Mouse (Mus musculus): ENCODE results near the gene Insrr.

The Insrr gene

GRCm38 (mm10) chr3:87796736-87797334, at the start of gene Insrr:
Insrr (plus strand) TSS chr3:87796951.
- DNase-seq (ENCODE audit: low read depth, low spot score) = peak; percentile 14

- DNase-seq (ENCODE audit: low read depth, low spot score) = no peak
Measured at GRCm38 (mm10) chr3:87748431-87748830, 48.3 kb upstream of the Insrr start, which contains the start of gene Lrrc71. Lrrc71 (minus strand) TSS chr3:87748625.

DNA sequence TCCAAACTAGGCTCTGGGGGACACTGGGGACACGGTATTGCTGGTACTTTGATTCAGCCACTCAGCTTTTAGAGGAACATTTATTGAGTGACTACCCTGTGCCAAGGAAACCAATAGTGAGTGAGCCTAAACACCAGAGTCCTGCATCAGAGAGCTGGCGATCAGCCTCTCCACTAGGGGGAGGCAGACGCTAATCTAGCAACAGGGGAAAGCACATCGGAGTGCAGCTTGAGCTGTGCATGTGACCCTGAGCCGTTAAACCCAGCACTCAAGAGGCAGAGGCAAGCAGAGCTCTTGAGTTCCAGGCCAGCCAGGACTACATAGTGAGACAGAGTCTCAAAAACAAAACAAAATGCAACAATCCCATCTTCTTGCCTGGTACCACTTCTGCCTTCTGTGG, 47.7 kb upstream of the Insrr start:
- DNase-seq (ENCODE audit: low read depth, low spot score) = peak; percentile 80

DNA sequence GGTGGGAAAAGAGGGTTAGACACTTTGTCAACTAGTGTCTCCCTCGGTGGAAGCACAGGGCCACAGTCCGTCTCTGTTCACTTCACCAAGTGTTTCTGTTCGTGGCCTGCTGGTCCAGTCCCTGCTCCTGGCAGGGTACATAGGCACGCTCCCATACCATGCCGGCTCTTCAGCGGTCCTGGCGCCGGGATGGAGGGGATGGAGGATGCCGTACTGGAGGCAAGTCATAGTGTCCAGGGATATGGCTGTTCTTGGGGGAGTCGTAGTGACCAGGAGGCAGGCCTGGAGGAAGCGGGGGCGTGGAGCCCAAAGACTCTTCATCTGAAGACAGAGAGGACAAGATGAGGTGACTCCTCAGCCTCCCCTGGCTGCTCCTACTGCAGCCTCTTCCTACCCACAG, 46.8 kb upstream of the Insrr start:
- DNase-seq (ENCODE audit: low read depth, low spot score) = no peak

GRCm38 (mm10) chr3:87752567-87752966, 44.2 kb upstream of the Insrr start:
- DNase-seq (ENCODE audit: low read depth, low spot score) = no peak

DNA sequence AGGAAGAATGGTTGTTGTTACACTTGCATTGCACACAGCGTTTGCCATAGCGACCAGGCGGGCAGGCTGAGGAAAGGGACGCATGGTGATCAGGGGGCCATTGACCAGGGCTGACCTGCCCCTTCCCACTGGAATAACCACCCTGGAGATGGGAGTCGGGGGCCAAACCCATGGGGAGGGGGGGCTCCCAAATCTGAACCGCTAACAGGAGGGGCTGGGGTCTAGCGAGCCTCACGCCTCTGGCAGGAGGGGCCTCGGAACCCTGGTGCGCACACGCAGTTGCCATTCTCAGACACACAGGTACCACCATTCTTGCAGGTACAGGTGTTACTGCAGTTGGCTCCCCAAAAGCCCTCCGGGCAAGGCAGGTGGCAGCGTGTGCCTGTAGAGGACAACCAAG, 42.9 kb upstream of the Insrr start:
- no peak for DNase-seq (ENCODE audit: low read depth, low spot score)

DNA sequence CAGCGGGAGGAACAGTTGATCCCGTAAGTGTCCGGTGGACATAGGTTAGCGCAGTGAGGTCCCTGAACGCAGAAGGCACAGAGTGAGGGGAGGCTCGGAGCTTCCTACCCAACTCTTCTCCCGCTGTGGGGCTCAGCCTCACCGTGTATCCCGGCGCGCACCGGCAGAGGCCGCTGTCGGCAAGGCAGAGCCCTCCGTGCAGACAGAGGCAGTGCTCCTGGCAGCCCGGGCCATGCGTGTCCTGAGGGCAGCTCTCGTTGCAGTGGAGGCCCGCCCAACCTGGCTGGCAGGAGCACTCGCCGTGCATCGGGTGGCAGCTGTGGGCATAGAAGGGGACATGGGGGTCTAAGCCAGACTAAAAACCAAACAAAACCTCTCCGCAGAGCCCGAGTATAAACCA, 40.8 kb upstream of the Insrr start:
- peak; percentile 88 for DNase-seq (ENCODE audit: low read depth, low spot score)

DNA sequence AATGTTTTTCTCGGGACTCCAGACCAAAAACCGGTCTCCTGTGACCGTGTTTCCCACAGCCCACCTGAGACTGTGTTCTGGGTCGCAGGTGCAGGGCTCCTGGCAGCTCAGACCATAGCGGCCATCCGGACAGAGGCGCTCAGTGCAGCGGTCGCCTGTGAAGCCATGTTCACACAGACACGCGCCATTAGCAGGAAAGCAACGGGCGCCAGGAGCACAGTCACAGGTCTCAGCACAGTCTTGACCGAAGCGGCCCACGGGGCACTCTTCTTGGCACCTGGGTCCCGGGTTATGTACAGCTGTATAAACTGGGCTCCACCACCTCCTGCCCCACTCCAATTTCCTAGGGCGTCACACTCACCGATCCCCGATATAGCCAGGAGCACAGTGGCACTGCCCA, 40.3 kb upstream of the Insrr start:
- no peak for DNase-seq (ENCODE audit: low read depth, low spot score)

DNA sequence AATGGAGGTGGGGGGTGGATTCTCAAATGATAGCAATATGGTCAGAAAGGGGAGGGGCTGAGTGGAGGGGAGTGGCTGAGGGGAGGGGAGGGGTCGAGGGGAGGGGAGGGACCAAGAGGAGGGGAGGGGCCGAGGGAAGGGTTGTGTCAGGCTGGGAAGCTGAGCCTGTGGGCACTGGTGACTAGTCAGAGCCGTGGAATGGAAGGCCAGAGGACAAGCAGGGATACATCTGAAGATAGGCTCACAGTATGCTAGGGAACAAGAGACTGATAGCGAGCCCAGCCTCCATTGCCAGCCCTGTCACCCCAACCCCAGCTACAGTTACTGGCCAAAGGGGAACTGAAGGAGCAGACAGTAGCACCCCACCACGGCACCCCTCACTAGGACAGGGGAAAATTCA, 38.1 kb upstream of the Insrr start:
- no peak for DNase-seq (ENCODE audit: low read depth, low spot score)

GRCm38 (mm10) chr3:87761408-87762375, 35.1 kb upstream of the Insrr start:
- no peak for DNase-seq (ENCODE audit: low read depth, low spot score)

GRCm38 (mm10) chr3:87763202-87763601, 33.5 kb upstream of the Insrr start:
- no peak for DNase-seq (ENCODE audit: low read depth, low spot score)

GRCm38 (mm10) chr3:87763683-87764289, 33.0 kb upstream of the Insrr start:
- peak; percentile 48 for DNase-seq (ENCODE audit: low read depth, low spot score)

GRCm38 (mm10) chr3:87764506-87764905, 32.2 kb upstream of the Insrr start:
- DNase-seq (ENCODE audit: low read depth, low spot score) = no peak

DNA sequence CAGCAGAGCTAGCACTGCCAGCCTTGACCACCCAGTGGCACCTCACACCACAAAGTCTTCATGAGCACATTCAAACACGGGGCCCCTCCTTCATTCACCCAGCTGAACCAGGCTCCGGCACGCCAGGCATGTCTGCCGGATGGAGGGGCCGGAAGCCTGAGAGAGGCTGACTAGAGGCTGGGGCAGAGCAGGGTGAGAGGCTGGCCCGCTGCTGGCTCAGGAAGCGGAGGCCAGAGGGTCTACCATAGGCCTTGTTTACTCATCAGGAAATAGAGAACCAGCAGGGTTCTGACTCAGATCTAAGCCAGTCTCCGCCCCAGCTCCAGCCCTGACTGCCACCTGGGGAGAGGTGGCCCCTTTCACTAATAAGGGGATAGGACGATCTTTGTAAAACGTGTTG, 31.7 kb upstream of the Insrr start:
- DNase-seq (ENCODE audit: low read depth, low spot score) = peak; percentile 83

GRCm38 (mm10) chr3:87765631-87766283, 31.0 kb upstream of the Insrr start:
- DNase-seq (ENCODE audit: low read depth, low spot score) = no peak

DNA sequence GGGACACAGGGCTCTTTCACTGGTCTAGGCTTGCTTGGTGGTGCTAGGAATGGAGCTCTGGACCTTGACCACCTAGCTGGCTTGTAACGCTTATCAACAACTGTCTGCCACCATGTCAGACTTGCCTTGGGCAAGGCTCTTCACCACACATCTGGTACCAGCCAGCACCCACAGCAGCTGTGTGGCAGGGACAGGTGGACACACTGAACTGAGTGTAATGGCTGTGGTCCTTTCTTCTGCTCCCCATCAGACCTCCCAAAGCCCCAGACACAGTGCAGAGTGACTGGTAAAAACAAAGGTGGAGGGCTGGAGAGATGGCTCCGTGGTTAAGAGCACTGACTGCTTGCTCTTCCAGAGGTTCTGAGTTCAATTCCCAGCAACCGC, 30.5 kb upstream of the Insrr start:
- DNase-seq (ENCODE audit: low read depth, low spot score) = no peak

- no peak for DNase-seq (ENCODE audit: low read depth, low spot score)
Measured at GRCm38 (mm10) chr3:87767764-87768163, 29.0 kb upstream of the Insrr start.

DNA sequence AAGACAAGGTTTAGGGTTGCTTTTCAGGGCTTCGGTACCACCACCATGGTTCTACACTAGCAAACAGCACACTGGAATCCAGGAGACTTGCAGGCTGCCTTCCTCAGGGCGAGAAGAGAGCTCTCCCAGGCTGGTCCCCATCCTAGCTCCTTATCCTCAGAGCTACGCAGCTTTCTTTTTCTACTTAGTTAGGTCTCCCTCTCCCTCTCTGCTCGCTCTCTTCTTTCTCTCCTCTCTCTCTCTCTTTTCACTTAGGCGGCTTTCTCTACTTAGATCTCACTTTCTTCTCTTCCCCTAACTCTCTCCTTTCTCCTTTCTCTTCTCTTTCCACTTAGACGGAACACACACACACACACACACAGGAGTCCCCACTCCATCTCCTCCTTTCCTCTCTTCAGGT, 28.3 kb upstream of the Insrr start:
- DNase-seq (ENCODE audit: low read depth, low spot score) = peak; percentile 26

- peak; percentile 88 for DNase-seq (ENCODE audit: low read depth, low spot score)
Measured at GRCm38 (mm10) chr3:87768844-87769243, 27.9 kb upstream of the Insrr start.

DNA sequence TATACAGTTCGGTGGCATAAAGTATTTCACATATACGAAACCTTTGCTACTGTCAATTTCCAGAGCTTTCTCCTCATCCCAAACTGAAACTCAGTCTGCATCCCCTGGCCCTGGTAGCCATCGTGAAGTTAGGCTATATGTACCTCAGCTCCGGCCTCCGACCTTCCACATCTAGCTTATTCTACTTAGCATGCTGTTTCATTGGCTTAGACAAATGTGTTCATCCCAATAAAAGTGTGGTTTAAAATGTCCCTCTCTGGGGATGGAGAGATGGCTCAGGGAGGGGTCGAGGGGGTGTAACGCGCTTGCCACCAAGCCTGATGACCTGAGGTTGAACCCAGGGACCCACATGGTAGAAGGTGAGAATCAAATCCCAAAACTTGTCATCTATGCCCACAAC, 27.2 kb upstream of the Insrr start:
- DNase-seq (ENCODE audit: low read depth, low spot score) = no peak

DNA sequence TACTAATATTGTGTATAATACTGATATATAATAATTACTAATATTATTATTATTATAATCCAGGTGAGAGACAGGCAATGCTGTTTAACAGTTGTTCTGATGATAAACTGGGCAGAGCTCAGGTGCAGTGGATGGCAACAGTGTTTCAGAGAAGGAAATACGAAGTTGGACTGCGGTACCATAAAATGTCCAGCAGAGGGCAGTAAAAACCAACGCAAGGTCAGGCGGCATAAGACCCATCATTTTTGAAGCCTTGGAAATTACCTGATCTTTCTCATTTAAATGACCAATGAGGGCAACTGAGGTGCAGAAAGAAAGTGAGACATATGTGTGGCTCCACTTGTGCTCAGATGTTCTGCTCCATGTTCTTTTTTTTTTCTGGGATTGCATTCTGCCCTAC, 26.5 kb upstream of the Insrr start:
- peak; percentile 88 for DNase-seq (ENCODE audit: low read depth, low spot score)

- no peak for DNase-seq (ENCODE audit: low read depth, low spot score)
Measured at GRCm38 (mm10) chr3:87771088-87771487, 25.7 kb upstream of the Insrr start.

Data from CD4-positive, CD25-positive, alpha-beta regulatory T cell, adult 2 months (primary cell).